Mouse (Mus musculus) testis, adult 2 months (tissue): Measurements from ENCODE around the gene Ugt1a5.

Experiments
- CTCF ChIP-seq: fragments of 200-500 bp; IDR thresholded peaks from 2 replicates; pipeline ENCODE4 v1.5.1; 2012; ENCODE audit warnings: low read depth, mild to moderate bottlenecking, inconsistent platforms, low read length, moderate library complexity; ENCODE audit not compliant: control insufficient read depth, insufficient read depth, insufficient replicate concordance
- POLR2A ChIP-seq: fragments of 200-500 bp; IDR thresholded peaks from 2 replicates; pipeline ENCODE4 v1.6.1; 2012; ENCODE audit warnings: low read depth, mild to moderate bottlenecking, inconsistent platforms, low read length, moderate library complexity; ENCODE audit not compliant: control insufficient read depth

DNA sequence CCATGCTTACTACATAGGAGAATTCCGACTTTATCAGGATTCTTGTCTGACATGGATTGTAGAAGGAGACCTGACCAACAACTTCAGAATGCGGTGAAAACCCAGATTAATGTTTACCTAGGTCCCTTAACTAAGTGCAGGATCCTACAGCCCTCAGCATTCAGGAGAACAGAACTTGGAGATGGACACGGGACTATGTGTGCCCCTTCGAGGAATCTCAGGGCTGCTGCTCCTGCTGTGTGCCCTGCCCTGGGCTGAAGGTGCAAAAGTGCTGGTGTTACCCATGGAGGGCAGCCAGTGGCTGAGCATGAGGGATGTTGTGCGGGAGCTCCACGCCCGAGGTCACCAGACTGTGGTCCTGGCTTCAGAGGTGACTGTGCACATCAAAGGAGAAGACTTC is 34.6 kb downstream of the Ugt1a5 start, which contains the start of gene Ugt1a2:
- TF ChIP-seq POLR2A (no peak), CTCF (no peak)
